Mouse (Mus musculus) forebrain, postnatal 0 days (tissue): ENCODE results near the gene Gm20825. TPM values are rescaled to one million over a fixed set of nuclear protein-coding genes. Genes with fewer than 3 reads are reported as not detected.
"Not testable (repeated sequence)": the region's sequence is repeated elsewhere in the genome, so short reads cannot be mapped to it uniquely, and the experiment has no call there.

ENCODE experiments used
- ATAC-seq: fragments of 200-750 bp; cut with Nextera tagmentation; 2 replicates; pipeline ENCODE4 v1.8.0; 2017; ENCODE audit warnings: mild to moderate bottlenecking, moderate library complexity
- DNase-seq: peaks from one replicate; pipeline ENCODE4 v3.0.0-alpha.2; 2015
- H3K27ac ChIP-seq: fragments of 300-500 bp; sonication (generic); 2 replicates; pipeline ENCODE4 v1.5.1; 2014; ENCODE audit warnings: low read depth, mild to moderate bottlenecking, antibody characterized with exemption, low read length, moderate library complexity, mixed read lengths
- H3K27me3 ChIP-seq: fragments of 300-500 bp; sonication (generic); 2 replicates; pipeline ENCODE4 v1.6.1; 2014; ENCODE audit warnings: mild to moderate bottlenecking, low read length, mixed read lengths; ENCODE audit not compliant: insufficient read depth
- H3K36me3 ChIP-seq: fragments of 300-500 bp; sonication (generic); 2 replicates; pipeline ENCODE4 v1.6.1; 2014; ENCODE audit warnings: mild to moderate bottlenecking, moderate library complexity; ENCODE audit not compliant: insufficient read depth
- H3K4me1 ChIP-seq: fragments of 300-500 bp; sonication (generic); 2 replicates; pipeline ENCODE4 v1.6.1; 2014; ENCODE audit warnings: antibody characterized with exemption; ENCODE audit not compliant: insufficient read depth
- H3K4me2 ChIP-seq: fragments of 300-500 bp; sonication (generic); 2 replicates; pipeline ENCODE4 v1.6.1; 2014; ENCODE audit warnings: low read depth, mild to moderate bottlenecking, moderate library complexity
- H3K4me3 ChIP-seq: fragments of 300-500 bp; sonication (generic); 2 replicates; pipeline ENCODE4 v1.5.1; 2014; ENCODE audit warnings: low read depth, low read length, mixed read lengths
- H3K9ac ChIP-seq: fragments of 300-500 bp; sonication (generic); 2 replicates; pipeline ENCODE4 v1.6.1; 2014; ENCODE audit warnings: mild to moderate bottlenecking
- H3K9me3 ChIP-seq: fragments of 300-500 bp; sonication (generic); 2 replicates; pipeline ENCODE4 v1.6.1; 2016; ENCODE audit warnings: low read length
- WGBS: fragments of 180-500 bp; shearing (Covaris S2); extraction: QIAGEN DNeasy Blood & Tissue Kit; methylation state at CpG from one replicate; pipeline ENCODE4 v1.1.7; 2014; 5-methylcytosine and 5-hydroxymethylcytosine counted together
- polyA plus RNA-seq: library from polyadenylated mRNA; unstranded; fragments of >200 nt; fragmentation: Nextera tagmentation; extraction: Ambion mirVana; gene quantifications from 2 replicates; pipeline ENCODE4 v1.2.1, GENCODE M21; 2015
- total RNA-seq: library from RNA; depleted of rRNA; stranded (reverse); fragments of >200 nt; gene quantifications from 2 replicates; pipeline ENCODE4 v1.2.3, GENCODE M21; 2014; rRNA removed

Gm20825 gene
- total RNA-seq (not detected in 2 replicates), polyA plus RNA-seq (not detected in 2 replicates)

DNA sequence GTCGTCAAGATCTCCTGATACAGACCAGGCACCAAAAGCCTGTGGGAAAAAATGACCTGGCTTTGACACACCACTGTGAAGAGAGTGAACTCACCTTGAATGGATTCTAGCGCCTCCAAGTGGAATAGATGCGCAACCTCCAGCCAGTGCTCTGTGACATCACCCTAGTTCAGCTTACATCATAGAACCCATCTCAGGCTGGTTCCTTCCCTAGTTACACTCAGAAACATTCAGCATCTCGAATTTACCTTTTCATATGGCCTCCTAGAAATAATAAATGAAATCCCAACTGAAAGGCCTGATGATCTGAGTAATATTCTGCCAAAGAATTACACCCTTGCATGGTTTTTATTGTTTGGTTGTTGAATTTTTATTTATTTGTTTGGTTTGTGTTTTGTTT is at the start of gene Gm20825:
Gene Gm20825 (minus strand): TSS at position 101 of the 400 bp plus-strand sequence.
- not testable (repeated sequence) for H3K4me1 ChIP-seq, H3K36me3 ChIP-seq, DNase-seq, H3K27ac ChIP-seq, H3K27me3 ChIP-seq, H3K9me3 ChIP-seq, H3K9ac ChIP-seq, H3K4me2 ChIP-seq, ATAC-seq, H3K4me3 ChIP-seq
- WGBS = 67% methylated on average over 3 of the region's 4 CpGs

Other genes starting within 250 kb of the Gm20825 start
- not detected in 2 replicates for gene Gm29049, start 74.3 kb downstream of the Gm20825 start, total RNA-seq
- gene Gm29049, start 74.3 kb downstream of the Gm20825 start, polyA plus RNA-seq = not detected in 2 replicates
- not detected in 2 replicates for gene Gm20824, start 186.4 kb upstream of the Gm20825 start, total RNA-seq
- gene Gm20824, start 186.4 kb upstream of the Gm20825 start, polyA plus RNA-seq = not detected in 2 replicates